Mouse (Mus musculus): ENCODE results near the gene Adpgk.

DNA sequence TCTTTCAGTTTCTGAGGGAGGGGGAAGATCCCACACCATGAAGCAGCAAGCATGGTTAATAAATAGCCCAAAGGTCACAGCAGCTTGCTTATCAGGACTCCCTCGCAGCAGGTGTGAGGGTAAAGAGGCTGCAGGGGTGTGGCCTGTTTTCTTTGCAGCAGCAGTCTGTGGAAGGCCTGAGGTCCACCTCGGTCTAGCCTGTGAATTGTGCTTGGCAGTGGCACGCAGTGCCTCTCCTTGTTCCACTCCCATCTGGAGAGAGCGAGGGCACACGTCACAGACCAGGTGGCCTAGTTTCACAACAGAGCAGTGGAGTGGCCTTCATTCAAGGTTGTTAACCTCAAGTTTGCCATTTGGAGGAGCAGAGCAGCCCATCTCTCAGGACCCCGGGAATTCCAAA lies 19.6 kb upstream of the Adpgk start:
- TF ChIP-seq CTCF (IDR thresholded peaks at IDR 0.05) (no peak), EP300 (IDR thresholded peaks at IDR 0.05) (peak; percentile 29; the same call in 1 of the 2 replicates)

Measured in lung, postnatal 0 days (tissue).